Mouse (Mus musculus): Measurements from ENCODE around the gene Pbx1. TPM values are rescaled to one million over a fixed set of nuclear protein-coding genes. Genes with fewer than 3 reads are reported as not detected.

Gene Pbx1
- 51.0 and 73.2 TPM in 2 replicates for polyA plus RNA-seq (2012)

DNA sequence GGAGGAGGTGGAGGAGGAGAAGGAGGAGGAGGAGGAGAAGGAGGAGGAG, at the start of gene Pbx1:
Pbx1 (minus strand) TSS at position 39 of the 49 bp plus-strand sequence.

